Mouse (Mus musculus): ENCODE data around the gene Cdk17. TPM values are rescaled to one million over a fixed set of nuclear protein-coding genes. Genes with fewer than 3 reads are reported as not detected.

The Cdk17 gene
- polyA plus RNA-seq, 1 experiment: 2.3 TPM

GRCm38 (mm10) chr10:93213339-93213738 is 52.7 kb downstream of the Cdk17 start:
- peaks cover 83% of the 10 kb centered on the region for H3K36me3 ChIP-seq (replicated peaks; ENCODE audit: low read length)
- peaks cover 38% of the 10 kb centered on the region for H3K4me1 ChIP-seq
- H3K4me3 ChIP-seq (replicated peaks): no peak overlapping the region
- H3K9me3 ChIP-seq: peaks cover 4% of the 10 kb centered on the region; the same call in 1 of the 2 replicates
- H3K27me3 ChIP-seq (replicated peaks): no peaks in the 10 kb centered on the region
- TF ChIP-seq GATA1 (IDR thresholded peaks at IDR 0.05; ENCODE audit: borderline replicate concordance, low read length) (no peak), FLI1 (IDR thresholded peaks at IDR 0.05; ENCODE audit: low read length) (no peak)

- H3K36me3 ChIP-seq (replicated peaks; ENCODE audit: low read length): peaks cover 83% of the 10 kb centered on the region
- no peaks in the 10 kb centered on the region for H3K27me3 ChIP-seq (replicated peaks)
- H3K4me1 ChIP-seq: peaks cover 32% of the 10 kb centered on the region
- H3K4me3 ChIP-seq (replicated peaks): no peak overlapping the region
- peaks cover 4% of the 10 kb centered on the region; the same call in 1 of the 2 replicates for H3K9me3 ChIP-seq
- no peak for TF ChIP-seq FLI1 (IDR thresholded peaks at IDR 0.05; ENCODE audit: low read length)
These were observed 53.6 kb downstream of the Cdk17 start for GRCm38 (mm10) chr10:93214251-93214650.

- peaks cover 4% of the 10 kb centered on the region; the same call in 1 of the 2 replicates for H3K9me3 ChIP-seq
- H3K4me3 ChIP-seq (replicated peaks): no peak overlapping the region
- no peaks in the 10 kb centered on the region for H3K27me3 ChIP-seq (replicated peaks)
- no peak for TF ChIP-seq FLI1 (IDR thresholded peaks at IDR 0.05; ENCODE audit: low read length)
- H3K4me1 ChIP-seq: peaks cover 29% of the 10 kb centered on the region
- H3K36me3 ChIP-seq (replicated peaks; ENCODE audit: low read length): peaks cover 86% of the 10 kb centered on the region
These were observed 54.5 kb downstream of the Cdk17 start for GRCm38 (mm10) chr10:93215051-93215763.

- Histone ChIP-seq H3K36me3 (replicated peaks; ENCODE audit: low read length) (peaks cover 49% of the 10 kb centered on the region), H3K4me3 (replicated peaks) (no peak overlapping the region), H3K9me3 (no peaks in the 10 kb centered on the region), H3K27me3 (replicated peaks) (no peaks in the 10 kb centered on the region), H3K4me1 (peaks cover 40% of the 10 kb centered on the region)
- TF ChIP-seq GATA1 (IDR thresholded peaks at IDR 0.05; ENCODE audit: borderline replicate concordance, low read length) (no peak), FLI1 (IDR thresholded peaks at IDR 0.05; ENCODE audit: low read length) (no peak)
These were observed 65.1 kb downstream of the Cdk17 start for GRCm38 (mm10) chr10:93225751-93226150.

- TF ChIP-seq FLI1 (IDR thresholded peaks at IDR 0.05; ENCODE audit: low read length) (no peak), GATA1 (IDR thresholded peaks at IDR 0.05; ENCODE audit: borderline replicate concordance, low read length) (no peak)
- H3K36me3 ChIP-seq (replicated peaks; ENCODE audit: low read length): peaks cover 69% of the 10 kb centered on the region
These were observed 67.2 kb downstream of the Cdk17 start for GRCm38 (mm10) chr10:93227921-93228320.

GRCm38 (mm10) chr10:93228401-93229007 is 67.8 kb downstream of the Cdk17 start:
- TF ChIP-seq FLI1 (IDR thresholded peaks at IDR 0.05; ENCODE audit: low read length): no peak
- TF ChIP-seq GATA1 (IDR thresholded peaks at IDR 0.05; ENCODE audit: borderline replicate concordance, low read length): no peak
- peaks cover 74% of the 10 kb centered on the region for H3K36me3 ChIP-seq (replicated peaks; ENCODE audit: low read length)

More at GRCm38 (mm10) chr10:93227921-93228320, 67.2 kb downstream of the Cdk17 start:
- Histone ChIP-seq H3K4me3 (replicated peaks) (peak overlapping the region; percentile 53), H3K4me1 (peaks cover 40% of the 10 kb centered on the region), H3K27me3 (replicated peaks) (no peaks in the 10 kb centered on the region), H3K9me3 (no peaks in the 10 kb centered on the region)

GRCm38 (mm10) chr10:93231490-93231889 is 70.8 kb downstream of the Cdk17 start:
- no peaks in the 10 kb centered on the region for H3K9me3 ChIP-seq
- H3K4me3 ChIP-seq (replicated peaks): no peak overlapping the region
- H3K4me1 ChIP-seq: peaks cover 36% of the 10 kb centered on the region
- peaks cover 82% of the 10 kb centered on the region for H3K36me3 ChIP-seq (replicated peaks; ENCODE audit: low read length)
- TF ChIP-seq FLI1 (IDR thresholded peaks at IDR 0.05; ENCODE audit: low read length) (no peak), GATA1 (IDR thresholded peaks at IDR 0.05; ENCODE audit: borderline replicate concordance, low read length) (no peak)
- H3K27me3 ChIP-seq (replicated peaks): no peaks in the 10 kb centered on the region

More at GRCm38 (mm10) chr10:93228401-93229007, 67.8 kb downstream of the Cdk17 start:
- no peaks in the 10 kb centered on the region for H3K27me3 ChIP-seq (replicated peaks)
- no peak overlapping the region for H3K4me3 ChIP-seq (replicated peaks)
- peaks cover 42% of the 10 kb centered on the region for H3K4me1 ChIP-seq
- no peaks in the 10 kb centered on the region for H3K9me3 ChIP-seq

GRCm38 (mm10) chr10:93231893-93232292 is 71.2 kb downstream of the Cdk17 start:
- H3K4me3 ChIP-seq (replicated peaks): no peak overlapping the region
- H3K36me3 ChIP-seq (replicated peaks; ENCODE audit: low read length): peaks cover 82% of the 10 kb centered on the region
- TF ChIP-seq GATA1 (IDR thresholded peaks at IDR 0.05; ENCODE audit: borderline replicate concordance, low read length) (no peak), FLI1 (IDR thresholded peaks at IDR 0.05; ENCODE audit: low read length) (no peak)

GRCm38 (mm10) chr10:93233665-93234194 is 73.1 kb downstream of the Cdk17 start:
- Histone ChIP-seq H3K36me3 (replicated peaks; ENCODE audit: low read length) (peaks cover 95% of the 10 kb centered on the region), H3K4me3 (replicated peaks) (no peak overlapping the region), H3K9me3 (no peaks in the 10 kb centered on the region), H3K27me3 (replicated peaks) (no peaks in the 10 kb centered on the region), H3K4me1 (peaks cover 16% of the 10 kb centered on the region)
- TF ChIP-seq FLI1 (IDR thresholded peaks at IDR 0.05; ENCODE audit: low read length) (no peak), GATA1 (IDR thresholded peaks at IDR 0.05; ENCODE audit: borderline replicate concordance, low read length) (no peak)

More at GRCm38 (mm10) chr10:93231893-93232292, 71.2 kb downstream of the Cdk17 start:
- Histone ChIP-seq H3K4me1 (peaks cover 32% of the 10 kb centered on the region), H3K9me3 (no peaks in the 10 kb centered on the region), H3K27me3 (replicated peaks) (no peaks in the 10 kb centered on the region)

GRCm38 (mm10) chr10:93234692-93235091 is 74.0 kb downstream of the Cdk17 start:
- Histone ChIP-seq H3K4me1 (peaks cover 16% of the 10 kb centered on the region), H3K36me3 (replicated peaks; ENCODE audit: low read length) (peaks cover 98% of the 10 kb centered on the region), H3K9me3 (no peaks in the 10 kb centered on the region), H3K4me3 (replicated peaks) (no peak overlapping the region), H3K27me3 (replicated peaks) (no peaks in the 10 kb centered on the region)
- TF ChIP-seq FLI1 (IDR thresholded peaks at IDR 0.05; ENCODE audit: low read length) (no peak), GATA1 (IDR thresholded peaks at IDR 0.05; ENCODE audit: borderline replicate concordance, low read length) (no peak)
